Mouse (Mus musculus) thymus, postnatal 10 days (tissue): ENCODE measurements around the gene Plxnd1.

Source experiments
- DNase-seq, 2 experiments: peaks; one replicate each; pipeline ENCODE4 v3.0.0; 2021; ENCODE audit warnings: low spot score in 2 of 2

Plxnd1 gene

DNA sequence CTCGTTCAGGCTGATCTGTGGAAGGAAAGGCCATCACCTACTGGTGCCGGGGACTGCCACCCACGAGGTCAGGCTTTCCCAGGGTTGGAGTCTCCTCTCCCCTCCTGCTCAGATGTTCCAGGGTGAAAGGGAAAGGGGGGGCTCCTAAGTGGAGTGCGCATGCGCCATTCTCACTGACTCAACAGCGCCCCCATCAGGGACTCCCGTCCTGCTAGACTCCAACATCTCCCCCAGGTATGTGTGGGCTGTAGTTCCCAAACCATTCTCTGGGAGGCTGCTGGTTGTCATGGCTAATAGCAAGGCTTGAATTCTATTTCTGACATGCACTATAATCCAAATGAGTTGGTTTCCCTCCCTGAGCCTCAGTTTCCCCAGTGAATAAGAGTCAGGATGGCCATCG is 16.2 kb downstream of the Plxnd1 start:
- DNase-seq: no peak

- no peak for DNase-seq
These were observed 17.0 kb downstream of the Plxnd1 start for GRCm38 (mm10) chr6:115977810-115978209.

GRCm38 (mm10) chr6:115975606-115976005 is 19.2 kb downstream of the Plxnd1 start:
- DNase-seq: no peak

- no peak for DNase-seq
These were observed 20.7 kb downstream of the Plxnd1 start for GRCm38 (mm10) chr6:115973881-115974662.

DNA sequence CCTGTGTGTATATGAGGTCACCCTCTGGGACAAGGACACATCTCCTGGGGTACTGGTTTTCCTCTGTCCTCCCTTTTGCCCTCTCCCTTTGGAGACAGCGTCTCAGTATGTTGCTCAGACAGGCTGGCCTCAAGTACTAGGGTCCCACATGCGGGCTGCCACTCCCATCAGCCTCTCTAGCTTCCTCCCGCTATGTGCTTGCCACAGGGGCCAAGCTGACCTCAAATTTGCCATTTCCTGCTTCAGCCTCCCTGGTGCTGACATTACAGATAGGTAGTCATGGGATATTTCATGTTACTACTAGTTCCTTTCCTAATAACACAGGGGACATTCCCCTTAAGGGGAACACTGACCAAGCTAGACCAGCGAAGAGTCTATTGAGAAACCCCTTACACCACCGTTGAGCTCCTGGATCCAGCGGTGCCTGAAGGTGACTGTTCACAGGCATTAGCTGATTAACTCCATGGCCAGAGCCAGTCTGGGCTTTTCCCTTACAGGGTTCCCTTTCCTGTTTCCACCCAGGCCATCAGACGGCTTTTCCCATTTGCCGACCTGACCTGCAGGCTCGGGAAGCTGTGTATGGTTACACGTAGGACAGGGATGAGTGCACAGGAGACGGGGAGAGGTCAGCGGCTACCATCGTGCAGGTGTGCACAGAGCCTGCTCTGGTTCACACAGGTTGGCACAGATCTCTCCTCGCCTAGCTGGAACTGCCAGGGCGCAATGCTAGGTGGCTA is 21.5 kb downstream of the Plxnd1 start:
- no peak for DNase-seq

- DNase-seq: no peak
These were observed 22.6 kb downstream of the Plxnd1 start for GRCm38 (mm10) chr6:115972083-115972764.

DNA sequence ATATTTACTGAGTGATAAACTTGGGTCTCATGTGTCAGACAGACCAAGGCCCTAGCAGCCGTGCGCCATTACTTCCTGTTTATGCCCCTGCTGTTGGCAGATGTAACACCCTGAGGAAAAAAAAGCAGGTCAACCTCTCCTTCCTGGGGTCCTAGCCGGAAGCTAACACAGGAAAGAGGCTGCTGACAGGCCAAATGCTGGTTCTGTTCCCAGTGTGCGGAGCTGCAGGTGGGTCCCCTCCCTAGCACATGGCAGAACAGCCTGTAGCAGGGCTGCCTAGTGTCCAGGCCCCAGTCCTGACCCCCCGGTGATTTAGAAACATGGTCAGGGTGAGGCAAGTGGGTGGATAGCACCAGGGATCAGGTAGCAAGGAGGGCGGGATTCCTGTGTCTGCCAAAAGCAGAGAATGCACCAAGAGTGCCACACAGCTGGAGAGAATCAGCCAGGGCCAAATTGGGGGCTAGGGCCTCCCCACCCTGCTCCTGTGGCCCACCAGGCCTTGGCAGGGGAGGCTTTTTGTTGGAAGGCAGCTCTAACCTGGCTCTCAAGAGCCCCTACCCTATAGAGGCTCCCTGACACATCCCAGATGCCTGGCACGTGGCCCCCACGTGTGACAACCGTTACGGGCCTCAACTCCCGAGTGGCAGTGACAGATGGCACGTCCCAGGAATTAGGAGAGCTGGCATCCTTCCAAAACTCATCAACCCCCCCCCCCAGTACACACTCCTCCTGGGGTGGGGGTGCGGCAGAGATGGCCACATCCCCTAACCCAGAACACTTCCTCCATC is 23.3 kb downstream of the Plxnd1 start:
- DNase-seq: peak; percentile 67 to 76

- DNase-seq: peak; percentile 41 to 42
These were observed 24.9 kb downstream of the Plxnd1 start for GRCm38 (mm10) chr6:115969952-115970351.

DNA sequence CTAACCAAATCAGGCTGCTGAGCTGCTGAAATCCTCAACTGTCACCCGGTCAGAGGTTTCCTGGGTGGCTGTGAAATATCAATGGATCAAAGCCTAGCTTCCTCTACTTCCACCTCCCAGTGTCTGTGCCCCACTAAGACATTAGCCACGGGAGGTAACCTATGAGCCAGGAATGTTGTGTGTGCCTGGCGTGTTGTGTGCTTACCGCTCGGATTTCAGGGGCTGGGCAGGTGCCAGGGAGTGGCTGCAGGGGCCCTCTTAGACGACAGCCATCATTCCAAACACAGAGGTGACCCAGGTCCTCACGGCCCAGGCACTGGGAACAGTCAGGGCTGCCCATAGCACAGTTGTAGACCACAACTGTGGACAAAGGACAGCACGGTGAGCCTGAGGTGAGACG is 25.7 kb downstream of the Plxnd1 start:
- no peak for DNase-seq

DNA sequence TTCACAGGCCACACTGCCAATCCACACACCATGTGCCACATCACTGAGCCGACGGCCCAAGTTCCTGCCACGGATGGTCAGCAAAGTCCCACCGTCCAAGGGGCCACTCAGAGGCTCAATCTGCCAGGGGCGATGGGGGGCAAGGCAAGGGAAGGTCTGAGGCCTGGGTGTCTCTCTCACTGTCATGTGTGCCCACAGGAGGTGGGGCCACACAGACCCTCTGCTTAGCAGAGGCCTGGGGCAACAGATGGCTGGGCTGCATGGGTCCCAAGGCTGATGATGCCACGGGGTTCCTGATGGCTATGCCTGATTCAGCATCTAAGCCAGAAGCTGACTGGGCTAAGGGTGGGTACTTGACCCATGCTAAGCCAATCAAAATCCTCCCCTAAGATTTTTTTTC is 26.1 kb downstream of the Plxnd1 start:
- DNase-seq: no peak

DNA sequence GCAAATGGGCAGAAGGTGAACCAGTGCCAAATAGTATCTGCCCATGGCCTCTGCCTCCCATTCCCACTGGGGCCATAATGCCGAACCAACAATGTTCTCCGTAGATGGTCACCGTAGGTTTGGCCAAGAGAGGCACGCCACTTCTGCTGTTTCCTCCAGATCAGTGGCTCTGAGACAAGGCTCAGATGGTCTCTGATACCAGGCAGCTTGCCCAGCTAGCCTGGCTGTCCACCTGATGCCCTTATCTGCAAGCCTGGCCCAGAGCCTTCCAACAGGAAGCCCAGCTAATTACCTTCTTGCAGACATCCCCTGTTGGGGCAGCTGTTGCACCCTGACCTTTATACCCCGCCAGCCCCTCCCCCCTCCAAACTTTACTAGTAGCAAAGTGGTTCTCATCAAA is 26.7 kb downstream of the Plxnd1 start:
- DNase-seq: no peak

DNA sequence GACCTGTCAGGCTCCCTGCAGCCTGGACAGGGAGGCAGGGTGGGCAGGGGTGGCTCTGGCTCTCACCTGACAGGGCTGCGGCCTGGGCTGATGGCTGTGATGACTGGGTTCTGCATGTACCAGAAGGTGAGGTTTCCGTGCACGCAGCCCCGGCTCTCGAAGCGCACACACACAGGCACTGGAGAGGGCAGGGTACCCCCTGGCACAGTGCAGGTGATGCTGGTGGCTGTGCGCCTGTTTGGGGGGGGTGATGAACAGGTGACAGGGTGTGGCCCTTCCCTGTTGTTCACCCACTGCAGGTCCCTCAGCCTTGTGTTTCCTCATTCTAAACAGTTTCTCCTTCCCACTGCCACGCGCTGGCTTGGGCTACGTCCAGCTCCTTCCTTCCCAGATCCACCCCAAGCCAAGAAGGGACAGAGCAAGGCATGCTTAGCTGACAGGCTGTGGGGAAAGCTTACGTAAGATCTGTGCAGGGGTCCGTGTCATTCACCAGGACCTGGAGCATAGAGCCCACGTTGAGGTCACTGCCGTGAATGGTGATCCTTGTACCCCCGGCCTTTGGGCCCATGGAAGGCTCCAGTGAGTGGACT is 27.4 kb downstream of the Plxnd1 start:
- no peak for DNase-seq

DNA sequence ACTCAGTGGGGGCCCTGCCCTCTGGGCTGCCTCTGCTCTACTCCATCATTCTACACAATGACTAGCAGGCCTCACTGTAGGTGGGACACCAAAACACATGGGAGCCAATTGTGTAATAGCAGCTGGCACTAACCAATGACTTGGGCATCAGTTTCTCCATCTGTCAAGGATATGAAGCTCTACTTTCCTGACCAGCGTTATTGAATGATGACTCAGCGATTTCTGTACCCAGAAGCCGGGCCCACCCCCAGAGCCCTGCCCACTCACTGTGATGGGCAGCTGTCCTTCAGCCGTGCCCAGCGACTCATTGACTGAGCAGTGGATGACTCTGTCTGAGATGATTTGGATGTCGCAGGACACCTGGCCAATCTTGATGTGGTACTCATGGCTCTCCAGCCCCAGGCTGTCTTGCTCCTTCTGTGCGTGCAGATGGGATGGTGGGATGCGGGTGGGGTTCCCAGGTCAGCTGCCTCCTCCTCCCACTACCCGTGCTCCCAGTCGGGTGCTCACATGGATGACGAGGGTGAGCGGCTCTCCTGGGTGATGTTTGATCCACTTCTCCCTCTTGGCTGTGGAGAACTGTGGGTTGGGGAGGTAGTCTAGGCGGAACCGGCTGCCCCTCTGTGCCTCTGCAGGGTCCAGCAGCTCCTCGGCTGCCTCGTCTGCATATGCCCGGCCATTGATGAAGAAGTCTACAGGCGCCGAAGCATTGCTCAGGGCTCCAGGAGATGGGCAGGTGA is 28.4 kb downstream of the Plxnd1 start:
- DNase-seq: no peak

DNA sequence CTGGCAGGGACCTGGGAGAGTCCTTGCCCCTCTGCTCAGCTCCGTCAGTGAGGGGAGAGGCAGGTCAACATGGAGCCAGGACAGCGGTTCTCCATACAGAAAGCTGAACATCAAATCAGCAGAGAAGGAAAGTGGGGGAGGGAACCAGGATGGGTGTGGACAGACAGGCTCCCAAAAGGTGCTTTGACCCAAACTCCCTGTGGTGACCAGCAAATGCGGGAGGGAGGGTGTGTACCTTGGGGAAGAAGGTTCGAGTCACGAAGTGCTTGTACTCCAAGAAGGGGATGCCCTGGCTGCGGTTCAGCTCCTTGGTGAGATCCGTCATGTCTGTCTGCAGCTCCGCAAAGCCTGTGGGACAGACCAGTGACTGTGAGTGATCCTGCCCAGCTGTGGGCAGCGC is 31.1 kb downstream of the Plxnd1 start:
- no peak for DNase-seq

DNA sequence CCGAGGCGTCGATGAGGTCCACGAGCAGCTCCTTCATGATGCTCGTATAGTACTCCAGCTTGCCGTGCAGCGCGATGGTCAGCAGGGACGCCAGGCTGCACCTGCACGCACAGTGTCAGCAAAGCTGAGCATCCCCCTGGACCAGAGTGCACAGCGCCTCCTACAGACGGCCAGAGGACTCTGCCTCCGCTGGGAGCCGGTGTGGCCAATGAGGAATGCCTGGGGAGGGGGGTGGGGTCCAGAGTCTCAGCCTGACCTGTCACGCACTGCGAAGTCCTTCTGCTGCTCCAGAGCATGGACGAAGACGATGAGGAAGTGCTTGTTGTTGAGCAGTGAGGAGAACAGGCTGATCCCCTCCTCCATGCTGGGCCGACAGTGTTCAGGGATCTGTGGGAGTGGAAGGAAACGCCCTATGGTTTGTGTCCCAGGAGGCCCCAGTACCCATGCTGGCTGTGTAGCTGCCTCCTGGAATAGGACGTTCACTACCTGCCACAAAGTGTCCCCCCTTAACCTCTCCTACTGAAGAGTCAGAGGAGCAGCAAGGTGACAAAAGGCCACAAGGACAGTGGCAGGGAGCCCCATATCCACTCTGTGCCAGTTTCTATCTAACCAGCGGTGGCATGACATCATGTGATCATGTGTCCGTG is 32.2 kb downstream of the Plxnd1 start:
- no peak for DNase-seq

DNA sequence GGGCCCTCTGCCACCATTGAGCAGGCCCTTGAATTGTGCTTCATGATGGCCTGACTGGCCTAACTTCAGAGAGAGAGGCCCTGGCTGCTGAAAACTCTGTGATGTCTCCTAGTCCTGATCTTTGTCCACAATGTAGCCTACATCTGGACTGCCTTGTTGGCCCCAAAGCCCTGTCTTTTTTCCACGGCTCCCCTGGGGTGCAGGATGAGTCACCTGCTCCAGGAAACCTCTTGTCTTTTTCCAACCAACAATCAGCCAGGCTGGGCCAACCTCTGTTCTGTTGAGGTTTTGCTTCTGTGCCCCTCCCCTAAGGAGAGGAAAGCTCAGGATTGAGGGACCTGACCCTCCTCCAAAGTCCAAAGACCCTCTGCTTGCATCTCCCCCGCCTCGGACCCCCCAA is 33.1 kb downstream of the Plxnd1 start:
- DNase-seq: no peak

DNA sequence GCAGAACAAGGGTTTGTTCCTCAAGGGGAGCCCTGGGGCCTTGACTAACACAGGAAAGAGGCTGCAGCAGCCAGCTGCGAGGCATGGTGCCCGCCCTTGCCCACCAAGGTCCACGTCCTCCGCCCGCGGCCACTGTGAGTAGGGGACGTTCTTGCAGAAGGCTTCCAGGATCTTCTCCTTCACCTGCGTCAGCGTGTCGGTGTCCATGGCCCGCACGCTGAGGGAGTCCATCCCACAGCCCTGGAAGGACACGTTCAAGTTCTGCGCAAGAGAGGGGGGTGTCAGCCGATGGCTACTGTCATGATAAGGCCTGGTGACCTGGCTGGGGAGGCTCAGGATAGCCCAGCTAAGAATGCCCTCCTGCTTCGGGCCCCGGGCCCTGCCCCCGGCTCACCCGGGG is 34.5 kb downstream of the Plxnd1 start:
- DNase-seq: no peak

GRCm38 (mm10) chr6:115959151-115959691 is 35.6 kb downstream of the Plxnd1 start:
- no peak for DNase-seq

DNA sequence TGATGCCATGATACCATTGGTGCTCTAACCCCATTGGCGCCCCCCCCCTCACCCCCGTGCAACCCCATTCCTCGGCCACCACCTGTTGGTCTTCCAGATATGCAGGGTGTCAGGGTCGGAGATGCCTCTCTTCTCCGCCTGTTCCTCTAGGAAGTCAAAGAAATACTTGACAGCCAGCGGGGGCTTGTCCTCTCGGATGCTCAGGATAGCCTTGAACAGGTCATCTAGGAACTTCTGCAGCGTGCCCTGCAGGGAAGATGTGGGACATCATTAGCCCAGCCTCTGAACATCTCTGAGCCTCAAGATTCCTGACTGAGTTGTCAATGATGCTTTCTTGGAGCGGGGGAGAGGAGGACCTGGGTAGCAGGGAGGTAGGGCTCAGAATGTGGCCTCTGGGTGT is 36.4 kb downstream of the Plxnd1 start:
- DNase-seq: no peak

- no peak for DNase-seq
These were observed 37.1 kb downstream of the Plxnd1 start for GRCm38 (mm10) chr6:115957681-115958080.
